Mouse (Mus musculus) lung, adult 2 months (tissue): ENCODE measurements around the gene Olfr128.

Source experiments
- CTCF ChIP-seq: fragments of 200-500 bp; IDR thresholded peaks from 2 replicates; pipeline ENCODE4 v1.5.1; 2011; ENCODE audit warnings: mild to moderate bottlenecking, low read length, control low read depth; ENCODE audit not compliant: insufficient read depth
- POLR2A ChIP-seq: fragments of 200-500 bp; IDR thresholded peaks from 2 replicates; pipeline ENCODE4 v1.6.1; 2011; ENCODE audit warnings: low read depth, mild to moderate bottlenecking, control low read depth, low read length, borderline replicate concordance; ENCODE audit errors: extremely low read depth

- TF ChIP-seq CTCF (no peak), POLR2A (no peak)
These were observed 53.2 kb downstream of the Olfr128 start for GRCm38 (mm10) chr17:37973591-37973990.
